Mouse (Mus musculus): Measurements from ENCODE around the gene Ank3. TPM values are rescaled to one million over a fixed set of nuclear protein-coding genes. Genes with fewer than 3 reads are reported as not detected.

The Ank3 gene
- polyA plus RNA-seq, 1 experiment from 2014 or later = 150 TPM

GRCm38 (mm10) chr10:69678230-69678629 is 279.7 kb downstream of the Ank3 start:
- no peak overlapping the region; the same call in 1 of the 2 replicates for H3K4me2 ChIP-seq (ENCODE audit: low read length)
- no peaks in the 10 kb centered on the region for H3K27me3 ChIP-seq (ENCODE audit: control insufficient read depth, insufficient read depth, low read length)
- WGBS = 25% methylated on average over 15 of the region's 15 CpGs
- ATAC-seq (ENCODE audit: low FRiP score, low TSS enrichment) (peak; percentile 48; the same call in 1 of the 2 replicates), DNase-seq (peak; percentile 67)
- H3K4me1 ChIP-seq (ENCODE audit: control insufficient read depth, insufficient read depth, low read length) = 0 out of 2 replicates have a peak, but pooled peaks cover 5% of the 10 kb centered on the region
- 0 out of 2 replicates have a peak overlapping the region, but pooled peaks have one; percentile 16 for H3K9ac ChIP-seq (replicated peaks; ENCODE audit: low read length)
- peak overlapping the region; percentile 52 for H3K27ac ChIP-seq (replicated peaks; ENCODE audit: low read depth, low read length)
- no peak overlapping the region for H3K4me3 ChIP-seq (replicated peaks; ENCODE audit: low read depth, low read length)
- no peaks in the 10 kb centered on the region for H3K9me3 ChIP-seq (ENCODE audit: control insufficient read depth, low read length)
- no peaks in the 10 kb centered on the region for H3K36me3 ChIP-seq (ENCODE audit: control insufficient read depth, insufficient read depth, low read length)

- peaks cover 4% of the 10 kb centered on the region; the same call in 1 of the 2 replicates for H3K9me3 ChIP-seq (ENCODE audit: control insufficient read depth, low read length)
- no peak overlapping the region for H3K27ac ChIP-seq (replicated peaks; ENCODE audit: low read depth, low read length)
- H3K27me3 ChIP-seq (ENCODE audit: control insufficient read depth, insufficient read depth, low read length) = no peaks in the 10 kb centered on the region
- H3K36me3 ChIP-seq (ENCODE audit: control insufficient read depth, insufficient read depth, low read length) = no peaks in the 10 kb centered on the region
- WGBS = 88% methylated on average over 1 of the region's 1 CpGs
- ATAC-seq (ENCODE audit: low FRiP score, low TSS enrichment) (no peak), DNase-seq (no peak)
- no peak overlapping the region for H3K4me2 ChIP-seq (ENCODE audit: low read length)
- H3K9ac ChIP-seq (replicated peaks; ENCODE audit: low read length) = no peak overlapping the region
- peaks cover 18% of the 10 kb centered on the region for H3K4me1 ChIP-seq (ENCODE audit: control insufficient read depth, insufficient read depth, low read length)
- H3K4me3 ChIP-seq (replicated peaks; ENCODE audit: low read depth, low read length) = no peak overlapping the region
Measured at GRCm38 (mm10) chr10:69686336-69686735, 287.8 kb downstream of the Ank3 start.

GRCm38 (mm10) chr10:69689096-69689495 is 290.5 kb downstream of the Ank3 start:
- H3K4me2 ChIP-seq (ENCODE audit: low read length) = no peak overlapping the region
- H3K27ac ChIP-seq (replicated peaks; ENCODE audit: low read depth, low read length) = 0 out of 2 replicates have a peak overlapping the region, but pooled peaks have one; percentile 15
- peaks cover 18% of the 10 kb centered on the region for H3K4me1 ChIP-seq (ENCODE audit: control insufficient read depth, insufficient read depth, low read length)
- no peak overlapping the region for H3K4me3 ChIP-seq (replicated peaks; ENCODE audit: low read depth, low read length)
- no peaks in the 10 kb centered on the region for H3K27me3 ChIP-seq (ENCODE audit: control insufficient read depth, insufficient read depth, low read length)
- DNase-seq (no peak), ATAC-seq (ENCODE audit: low FRiP score, low TSS enrichment) (no peak)
- 90% methylated on average over 12 of the region's 12 CpGs for WGBS
- H3K9ac ChIP-seq (replicated peaks; ENCODE audit: low read length) = no peak overlapping the region
- H3K36me3 ChIP-seq (ENCODE audit: control insufficient read depth, insufficient read depth, low read length) = no peaks in the 10 kb centered on the region
- no peaks in the 10 kb centered on the region for H3K9me3 ChIP-seq (ENCODE audit: control insufficient read depth, low read length)

GRCm38 (mm10) chr10:69690131-69690960 is 291.8 kb downstream of the Ank3 start:
- Histone ChIP-seq H3K27ac (replicated peaks; ENCODE audit: low read depth, low read length) (peak overlapping the region; percentile 71), H3K4me2 (ENCODE audit: low read length) (peak overlapping the region; percentile 52), H3K27me3 (ENCODE audit: control insufficient read depth, insufficient read depth, low read length) (no peaks in the 10 kb centered on the region), H3K4me3 (replicated peaks; ENCODE audit: low read depth, low read length) (0 out of 2 replicates have a peak overlapping the region, but pooled peaks have one; percentile 17), H3K36me3 (ENCODE audit: control insufficient read depth, insufficient read depth, low read length) (no peaks in the 10 kb centered on the region), H3K9me3 (ENCODE audit: control insufficient read depth, low read length) (no peaks in the 10 kb centered on the region), H3K4me1 (ENCODE audit: control insufficient read depth, insufficient read depth, low read length) (peaks cover 18% of the 10 kb centered on the region), H3K9ac (replicated peaks; ENCODE audit: low read length) (0 out of 2 replicates have a peak overlapping the region, but pooled peaks have one; percentile 23)
- peak; percentile 77 for ATAC-seq (ENCODE audit: low FRiP score, low TSS enrichment)
- 7% methylated on average over 12 of the region's 12 CpGs for WGBS
- DNase-seq = no peak

GRCm38 (mm10) chr10:69690961-69691451 is 292.4 kb downstream of the Ank3 start:
- H3K4me3 ChIP-seq (replicated peaks; ENCODE audit: low read depth, low read length) = no peak overlapping the region
- no peaks in the 10 kb centered on the region for H3K9me3 ChIP-seq (ENCODE audit: control insufficient read depth, low read length)
- no peaks in the 10 kb centered on the region for H3K27me3 ChIP-seq (ENCODE audit: control insufficient read depth, insufficient read depth, low read length)
- peak overlapping the region; percentile 52 for H3K4me2 ChIP-seq (ENCODE audit: low read length)
- DNase-seq = peak; percentile 69
- no peak overlapping the region for H3K9ac ChIP-seq (replicated peaks; ENCODE audit: low read length)
- WGBS = 8% methylated on average over 6 of the region's 6 CpGs
- H3K27ac ChIP-seq (replicated peaks; ENCODE audit: low read depth, low read length) = peak overlapping the region; percentile 71
- H3K36me3 ChIP-seq (ENCODE audit: control insufficient read depth, insufficient read depth, low read length) = no peaks in the 10 kb centered on the region
- peak; percentile 77; the same call in 1 of the 2 replicates for ATAC-seq (ENCODE audit: low FRiP score, low TSS enrichment)
- H3K4me1 ChIP-seq (ENCODE audit: control insufficient read depth, insufficient read depth, low read length) = peaks cover 18% of the 10 kb centered on the region

GRCm38 (mm10) chr10:69696019-69696418 is 297.4 kb downstream of the Ank3 start:
- H3K4me1 ChIP-seq (ENCODE audit: control insufficient read depth, insufficient read depth, low read length) = peaks cover 3% of the 10 kb centered on the region
- 58% methylated on average over 9 of the region's 9 CpGs for WGBS
- H3K36me3 ChIP-seq (ENCODE audit: control insufficient read depth, insufficient read depth, low read length) = no peaks in the 10 kb centered on the region
- no peak overlapping the region for H3K27ac ChIP-seq (replicated peaks; ENCODE audit: low read depth, low read length)
- ATAC-seq (ENCODE audit: low FRiP score, low TSS enrichment) (no peak), DNase-seq (no peak)
- no peak overlapping the region for H3K4me2 ChIP-seq (ENCODE audit: low read length)
- no peaks in the 10 kb centered on the region for H3K9me3 ChIP-seq (ENCODE audit: control insufficient read depth, low read length)
- no peak overlapping the region for H3K9ac ChIP-seq (replicated peaks; ENCODE audit: low read length)
- H3K27me3 ChIP-seq (ENCODE audit: control insufficient read depth, insufficient read depth, low read length) = no peaks in the 10 kb centered on the region
- H3K4me3 ChIP-seq (replicated peaks; ENCODE audit: low read depth, low read length) = no peak overlapping the region

GRCm38 (mm10) chr10:69698699-69699098 is 300.1 kb downstream of the Ank3 start:
- H3K4me2 ChIP-seq (ENCODE audit: low read length) = no peak overlapping the region

GRCm38 (mm10) chr10:69701226-69701625 is 302.7 kb downstream of the Ank3 start:
- ATAC-seq (ENCODE audit: low FRiP score, low TSS enrichment) = no peak
- Histone ChIP-seq H3K27me3 (ENCODE audit: control insufficient read depth, insufficient read depth, low read length) (no peaks in the 10 kb centered on the region), H3K27ac (replicated peaks; ENCODE audit: low read depth, low read length) (no peak overlapping the region), H3K9ac (replicated peaks; ENCODE audit: low read length) (no peak overlapping the region), H3K4me2 (ENCODE audit: low read length) (no peak overlapping the region), H3K9me3 (ENCODE audit: control insufficient read depth, low read length) (no peaks in the 10 kb centered on the region), H3K4me1 (ENCODE audit: control insufficient read depth, insufficient read depth, low read length) (peaks cover 19% of the 10 kb centered on the region), H3K36me3 (ENCODE audit: control insufficient read depth, insufficient read depth, low read length) (no peaks in the 10 kb centered on the region), H3K4me3 (replicated peaks; ENCODE audit: low read depth, low read length) (no peak overlapping the region)
- no peak for DNase-seq
- WGBS = 41% methylated on average over 4 of the region's 4 CpGs

More at GRCm38 (mm10) chr10:69698699-69699098, 300.1 kb downstream of the Ank3 start:
- Histone ChIP-seq H3K9me3 (ENCODE audit: control insufficient read depth, low read length) (no peaks in the 10 kb centered on the region), H3K27ac (replicated peaks; ENCODE audit: low read depth, low read length) (no peak overlapping the region), H3K4me1 (ENCODE audit: control insufficient read depth, insufficient read depth, low read length) (peaks cover 6% of the 10 kb centered on the region), H3K36me3 (ENCODE audit: control insufficient read depth, insufficient read depth, low read length) (no peaks in the 10 kb centered on the region), H3K4me3 (replicated peaks; ENCODE audit: low read depth, low read length) (no peak overlapping the region), H3K27me3 (ENCODE audit: control insufficient read depth, insufficient read depth, low read length) (no peaks in the 10 kb centered on the region), H3K9ac (replicated peaks; ENCODE audit: low read length) (no peak overlapping the region)
- no peak for DNase-seq
- no peak for ATAC-seq (ENCODE audit: low FRiP score, low TSS enrichment)
- WGBS = 89% methylated on average over 1 of the region's 1 CpGs

Measured in midbrain, embryonic 14.5 days (tissue).